Mouse (Mus musculus) heart, adult 10 weeks (tissue): ENCODE results near the gene Vamp9. TPM values are rescaled to one million over a fixed set of nuclear protein-coding genes. Genes with fewer than 3 reads are reported as not detected.

Experiments
- polyA plus RNA-seq: library from polyadenylated mRNA; stranded (reverse); fragments of 350-450 nt; fragmentation: Illumina TruSeq; extraction: RNeasy Lipid Tissue Mini Kit (QIAGEN cat#74804); gene quantifications from one replicate; pipeline ENCODE4 v1.2.3, GENCODE M21; 2014; ENCODE audit warnings: low read depth, low replicate concordance

The Vamp9 gene
- not detected for polyA plus RNA-seq

DNA sequence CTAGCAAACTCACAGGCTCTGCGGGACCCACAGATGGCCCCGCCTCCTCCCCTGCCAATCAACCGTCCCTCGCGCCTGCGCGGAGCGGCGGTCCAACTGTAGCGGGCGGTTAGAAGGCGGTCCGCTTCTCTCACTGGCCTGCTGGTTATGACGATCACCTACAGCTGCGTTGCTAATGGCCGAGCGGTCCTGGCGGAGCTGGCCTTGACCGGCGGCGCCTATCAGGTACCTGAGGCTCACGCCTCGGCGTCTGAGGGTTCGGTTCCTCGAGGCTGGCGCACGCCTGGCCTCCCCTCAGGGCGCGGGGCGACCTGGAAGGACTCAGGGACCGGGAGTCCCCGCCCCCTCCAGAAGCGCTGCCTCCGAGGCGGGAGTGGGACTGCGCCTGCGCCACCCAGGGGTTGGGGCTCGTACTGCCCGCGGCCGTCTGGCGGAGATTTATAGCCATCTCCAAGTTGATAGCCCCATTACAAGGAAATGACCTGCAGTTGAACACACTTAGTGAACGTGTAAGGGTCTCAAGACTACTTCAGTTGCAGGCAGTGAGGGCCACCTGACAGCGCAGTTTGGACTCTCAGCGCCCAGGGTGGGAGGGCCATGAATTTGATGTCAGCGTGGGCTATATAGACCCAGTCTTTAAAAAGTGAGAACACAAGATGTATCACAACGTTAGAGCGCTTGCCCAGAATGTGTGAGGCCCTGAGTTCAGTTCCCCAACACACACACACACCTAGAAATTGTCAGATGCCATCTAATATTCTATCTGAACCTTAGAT lies at the start of gene Vamp9:
Vamp9 (plus strand) TSS at position 74 of the 776 bp plus-strand sequence.

DNA sequence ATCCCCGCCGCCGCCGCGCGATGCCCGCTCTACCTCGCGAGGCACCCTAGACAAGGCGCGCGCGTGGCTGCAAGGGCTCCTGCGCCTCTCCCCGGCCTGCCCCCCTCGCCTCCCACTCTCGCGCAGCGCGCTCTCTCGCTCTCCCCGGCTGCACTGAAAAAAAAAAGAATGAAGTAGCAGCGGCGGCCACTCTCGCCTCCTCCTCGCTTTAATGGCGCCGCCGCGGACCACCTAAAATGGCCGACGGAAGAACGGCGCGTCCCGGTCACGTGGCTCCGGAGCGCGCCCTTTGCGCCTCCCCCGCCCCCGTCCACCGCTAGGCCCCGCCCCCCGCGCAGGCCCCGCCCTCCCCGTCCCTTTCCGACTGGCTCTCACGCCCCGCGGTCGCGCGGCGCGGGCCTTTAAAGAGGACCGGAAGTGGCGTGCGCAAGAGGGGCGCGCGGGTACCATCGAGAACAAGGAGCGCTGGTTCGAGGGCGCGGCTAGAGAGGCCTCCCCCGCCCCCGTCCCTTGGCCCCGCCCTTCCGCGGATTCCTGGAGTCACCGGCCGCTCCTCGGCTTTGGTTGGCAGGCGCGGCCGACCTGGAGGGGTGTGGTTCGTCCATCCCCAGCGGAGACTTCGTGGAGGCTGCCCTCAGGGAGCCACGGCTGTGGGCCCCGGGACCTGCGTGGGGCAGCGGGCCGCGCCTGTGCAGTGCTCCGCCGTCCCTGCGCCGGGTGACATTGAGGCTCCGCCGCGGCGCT lies 72.8 kb downstream of the Vamp9 start, which contains the start of the genes Hnrnpd and 4930524J08Rik:
Hnrnpd (minus strand) TSS at position 240 of the 744 bp plus-strand sequence.
4930524J08Rik (plus strand) TSS at position 363 of the 744 bp plus-strand sequence.

Other genes with a start within 250 kb of the Vamp9 start
- gene Rasgef1b, start 177.2 kb upstream of the Vamp9 start, polyA plus RNA-seq = 8.5 TPM
- 108 TPM for gene Hnrnpd, start 72.7 kb downstream of the Vamp9 start, polyA plus RNA-seq
- not detected for gene 4930524J08Rik, start 72.8 kb downstream of the Vamp9 start, polyA plus RNA-seq
- gene Hnrnpdl, start 133.4 kb downstream of the Vamp9 start, polyA plus RNA-seq = 122 TPM
- gene Enoph1, start 133.7 kb downstream of the Vamp9 start, polyA plus RNA-seq = 8.4 TPM